Mouse (Mus musculus): ENCODE results near the gene Pcsk5.

Pcsk5 gene

GRCm38 (mm10) chr19:17471196-17471595, 366.2 kb downstream of the Pcsk5 start:
- DNase-seq, result no peak

GRCm38 (mm10) chr19:17467556-17468211, 369.7 kb downstream of the Pcsk5 start:
- peak; percentile 55 for DNase-seq

- no peak for DNase-seq
Measured at GRCm38 (mm10) chr19:17452001-17452400, 385.4 kb downstream of the Pcsk5 start.

- DNase-seq, result peak; percentile 41
Measured at GRCm38 (mm10) chr19:17443581-17443980, 393.9 kb downstream of the Pcsk5 start.

- peak; percentile 28 for DNase-seq
Measured at GRCm38 (mm10) chr19:17439476-17440189, 397.8 kb downstream of the Pcsk5 start.

- DNase-seq, result peak; percentile 85
Measured at GRCm38 (mm10) chr19:17436651-17437050, 400.8 kb downstream of the Pcsk5 start.

GRCm38 (mm10) chr19:17428561-17428914, 408.9 kb downstream of the Pcsk5 start:
- no peak for DNase-seq

GRCm38 (mm10) chr19:17427824-17428560, 409.4 kb downstream of the Pcsk5 start:
- DNase-seq, result no peak

- DNase-seq, result no peak
Measured at GRCm38 (mm10) chr19:17423306-17423705, 414.1 kb downstream of the Pcsk5 start.

GRCm38 (mm10) chr19:17417855-17418254, 419.6 kb downstream of the Pcsk5 start:
- DNase-seq, result no peak

- DNase-seq, result no peak
Measured at GRCm38 (mm10) chr19:17412915-17413459, 424.4 kb downstream of the Pcsk5 start.

GRCm38 (mm10) chr19:17410465-17411065, 426.9 kb downstream of the Pcsk5 start:
- DNase-seq, result no peak

GRCm38 (mm10) chr19:17409351-17409750, 428.1 kb downstream of the Pcsk5 start:
- no peak for DNase-seq

GRCm38 (mm10) chr19:17408591-17408990, 428.8 kb downstream of the Pcsk5 start:
- DNase-seq, result no peak

- DNase-seq, result no peak
Measured at GRCm38 (mm10) chr19:17406823-17407222, 430.6 kb downstream of the Pcsk5 start.

- no peak for DNase-seq
Measured at GRCm38 (mm10) chr19:17403175-17403574, 434.3 kb downstream of the Pcsk5 start.

- no peak for DNase-seq
Measured at GRCm38 (mm10) chr19:17400571-17400970, 436.9 kb downstream of the Pcsk5 start.

GRCm38 (mm10) chr19:17399965-17400364, 437.5 kb downstream of the Pcsk5 start:
- DNase-seq, result no peak

GRCm38 (mm10) chr19:17397922-17398321, 439.5 kb downstream of the Pcsk5 start:
- no peak for DNase-seq

GRCm38 (mm10) chr19:17396802-17397201, 440.6 kb downstream of the Pcsk5 start:
- no peak for DNase-seq

- DNase-seq, result peak; percentile 91
Measured at GRCm38 (mm10) chr19:17393841-17394591, 443.4 kb downstream of the Pcsk5 start, which contains the start of gene Rfk. Gene Rfk (plus strand): TSS chr19:17394043.

- no peak for DNase-seq
Measured at GRCm38 (mm10) chr19:17392866-17393265, 444.6 kb downstream of the Pcsk5 start.

Data from kidney, adult 9 months (tissue).